Mouse (Mus musculus): Measurements from ENCODE around the gene Sart3. TPM values are rescaled to one million over a fixed set of nuclear protein-coding genes. Genes with fewer than 3 reads are reported as not detected.

The Sart3 gene
- total and polyA plus RNA-seq, 3 experiments, result 10.2 to 14.4 (median 12.2) TPM

GRCm38 (mm10) chr5:113732182-113732581, 40.1 kb downstream of the Sart3 start:
- Histone ChIP-seq H3K27ac (no peak overlapping the region), H3K4me3 (no peak overlapping the region), H3K9ac (ENCODE audit: low read depth, low read length) (no peak overlapping the region), H3K36me3 (ENCODE audit: control insufficient read depth, insufficient read depth, low read length) (no peaks in the 10 kb centered on the region), H3K27me3 (ENCODE audit: control insufficient read depth, insufficient read depth, low read length) (no peaks in the 10 kb centered on the region), H3K4me1 (ENCODE audit: control insufficient read depth, insufficient read depth, low read length) (peaks cover 5% of the 10 kb centered on the region; the same call in 1 of the 2 replicates), H3K79me2 (replicated peaks; ENCODE audit: control insufficient read depth, insufficient read depth, low read length) (no peaks in the 10 kb centered on the region)
- intact Hi-C loops (cut with DNase I), result loop anchor here (1.0 to 5.0 kb wide), 2 partner anchors 366 to 825 kb away; no protein-coding TSS in a partner anchor
- 21% methylated on average over 6 of the region's 6 CpGs for WGBS
- peak in 1 of 2 experiments; percentile 63 for DNase-seq
- TF ChIP-seq POLR2A (IDR thresholded peaks at IDR 0.05; ENCODE audit: insufficient read depth, low read depth, low read length) (no peak), CTCF (IDR thresholded peaks at IDR 0.05) (peak; percentile 86)

- H3K27me3 ChIP-seq (ENCODE audit: control insufficient read depth, insufficient read depth, low read length), result no peaks in the 10 kb centered on the region
- no peak for DNase-seq
- no peak overlapping the region for H3K27ac ChIP-seq
- intact Hi-C loops (cut with DNase I), result loop anchor here (5.0 kb wide), 1 partner anchor 824 kb away; no protein-coding TSS in a partner anchor
- H3K4me3 ChIP-seq, result no peak overlapping the region
- no peak overlapping the region for H3K9ac ChIP-seq (ENCODE audit: low read depth, low read length)
- no peaks in the 10 kb centered on the region for H3K36me3 ChIP-seq (ENCODE audit: control insufficient read depth, insufficient read depth, low read length)
- peaks cover 1% of the 10 kb centered on the region; the same call in 1 of the 2 replicates for H3K4me1 ChIP-seq (ENCODE audit: control insufficient read depth, insufficient read depth, low read length)
- TF ChIP-seq POLR2A (IDR thresholded peaks at IDR 0.05; ENCODE audit: insufficient read depth, low read depth, low read length), result no peak
- TF ChIP-seq CTCF (IDR thresholded peaks at IDR 0.05), result no peak
- no peak for TF ChIP-seq EP300 (IDR thresholded peaks at IDR 0.05; ENCODE audit: insufficient read depth, low read depth, low read length)
- H3K79me2 ChIP-seq (replicated peaks; ENCODE audit: control insufficient read depth, insufficient read depth, low read length), result no peaks in the 10 kb centered on the region
- WGBS, result 75% methylated on average over 7 of the region's 7 CpGs
These were observed 41.1 kb downstream of the Sart3 start for GRCm38 (mm10) chr5:113731174-113731573.

- DNase-seq, result no peak
- Histone ChIP-seq H3K27me3 (ENCODE audit: control insufficient read depth, insufficient read depth, low read length) (no peaks in the 10 kb centered on the region), H3K4me3 (no peak overlapping the region), H3K36me3 (ENCODE audit: control insufficient read depth, insufficient read depth, low read length) (no peaks in the 10 kb centered on the region), H3K79me2 (replicated peaks; ENCODE audit: control insufficient read depth, insufficient read depth, low read length) (no peaks in the 10 kb centered on the region), H3K27ac (no peak overlapping the region), H3K9ac (ENCODE audit: low read depth, low read length) (no peak overlapping the region), H3K4me1 (ENCODE audit: control insufficient read depth, insufficient read depth, low read length) (no peaks in the 10 kb centered on the region)
- intact Hi-C loops (cut with DNase I), result loop anchor here (5.0 kb wide), 1 partner anchor 823 kb away; no protein-coding TSS in a partner anchor
- 72% methylated on average over 7 of the region's 7 CpGs for WGBS
- TF ChIP-seq EP300 (IDR thresholded peaks at IDR 0.05; ENCODE audit: insufficient read depth, low read depth, low read length) (no peak), POLR2A (IDR thresholded peaks at IDR 0.05; ENCODE audit: insufficient read depth, low read depth, low read length) (no peak), CTCF (IDR thresholded peaks at IDR 0.05) (no peak)
These were observed 41.6 kb downstream of the Sart3 start for GRCm38 (mm10) chr5:113730641-113731121.

- no peak for DNase-seq
- 78% methylated on average over 7 of the region's 7 CpGs for WGBS
- TF ChIP-seq POLR2A (IDR thresholded peaks at IDR 0.05; ENCODE audit: insufficient read depth, low read depth, low read length) (no peak), EP300 (IDR thresholded peaks at IDR 0.05; ENCODE audit: insufficient read depth, low read depth, low read length) (no peak), CTCF (IDR thresholded peaks at IDR 0.05) (no peak)
- H3K27me3 ChIP-seq (ENCODE audit: control insufficient read depth, insufficient read depth, low read length), result no peaks in the 10 kb centered on the region
- no peaks in the 10 kb centered on the region for H3K4me1 ChIP-seq (ENCODE audit: control insufficient read depth, insufficient read depth, low read length)
- H3K36me3 ChIP-seq (ENCODE audit: control insufficient read depth, insufficient read depth, low read length), result no peaks in the 10 kb centered on the region
- no peak overlapping the region for H3K9ac ChIP-seq (ENCODE audit: low read depth, low read length)
- intact Hi-C loops (cut with DNase I), result no loop called here
- no peak overlapping the region for H3K27ac ChIP-seq
- H3K79me2 ChIP-seq (replicated peaks; ENCODE audit: control insufficient read depth, insufficient read depth, low read length), result no peaks in the 10 kb centered on the region
- H3K4me3 ChIP-seq, result no peak overlapping the region
These were observed 43.6 kb downstream of the Sart3 start for GRCm38 (mm10) chr5:113728691-113729090.

- no peak overlapping the region for H3K9ac ChIP-seq (ENCODE audit: low read depth, low read length)
- intact Hi-C loops (cut with DNase I), result no loop called here
- TF ChIP-seq EP300 (IDR thresholded peaks at IDR 0.05; ENCODE audit: insufficient read depth, low read depth, low read length) (no peak), CTCF (IDR thresholded peaks at IDR 0.05) (no peak), POLR2A (IDR thresholded peaks at IDR 0.05; ENCODE audit: insufficient read depth, low read depth, low read length) (no peak)
- H3K36me3 ChIP-seq (ENCODE audit: control insufficient read depth, insufficient read depth, low read length), result no peaks in the 10 kb centered on the region
- 81% methylated on average over 7 of the region's 7 CpGs for WGBS
- no peaks in the 10 kb centered on the region for H3K79me2 ChIP-seq (replicated peaks; ENCODE audit: control insufficient read depth, insufficient read depth, low read length)
- no peak overlapping the region for H3K27ac ChIP-seq
- DNase-seq, result no peak
- H3K4me3 ChIP-seq, result no peak overlapping the region
- H3K4me1 ChIP-seq (ENCODE audit: control insufficient read depth, insufficient read depth, low read length), result no peaks in the 10 kb centered on the region
- H3K27me3 ChIP-seq (ENCODE audit: control insufficient read depth, insufficient read depth, low read length), result no peaks in the 10 kb centered on the region
These were observed 44.3 kb downstream of the Sart3 start for GRCm38 (mm10) chr5:113728011-113728410.

GRCm38 (mm10) chr5:113727238-113727637, 45.1 kb downstream of the Sart3 start:
- no peaks in the 10 kb centered on the region for H3K4me1 ChIP-seq (ENCODE audit: control insufficient read depth, insufficient read depth, low read length)
- DNase-seq, result no peak
- no peak for TF ChIP-seq POLR2A (IDR thresholded peaks at IDR 0.05; ENCODE audit: insufficient read depth, low read depth, low read length)
- no peak for TF ChIP-seq CTCF (IDR thresholded peaks at IDR 0.05)
- TF ChIP-seq EP300 (IDR thresholded peaks at IDR 0.05; ENCODE audit: insufficient read depth, low read depth, low read length), result no peak
- H3K4me3 ChIP-seq, result no peak overlapping the region
- no peaks in the 10 kb centered on the region for H3K36me3 ChIP-seq (ENCODE audit: control insufficient read depth, insufficient read depth, low read length)
- no peaks in the 10 kb centered on the region for H3K79me2 ChIP-seq (replicated peaks; ENCODE audit: control insufficient read depth, insufficient read depth, low read length)
- WGBS, result 47% methylated on average over 12 of the region's 12 CpGs
- no peak overlapping the region for H3K27ac ChIP-seq
- no peak overlapping the region for H3K9ac ChIP-seq (ENCODE audit: low read depth, low read length)
- H3K27me3 ChIP-seq (ENCODE audit: control insufficient read depth, insufficient read depth, low read length), result no peaks in the 10 kb centered on the region
- intact Hi-C loops (cut with DNase I), result no loop called here
